Mouse (Mus musculus) CH12.LX (cell line): Measurements from ENCODE around the gene Dag1. TPM values are rescaled to one million over a fixed set of nuclear protein-coding genes. Genes with fewer than 3 reads are reported as not detected.

Source experiments
- DNase-seq: peaks from one replicate; pipeline ENCODE4 v3.0.0-alpha.2; 2013; ENCODE audit errors: extremely low read depth
- H3K27ac ChIP-seq: 2 replicates; pipeline ENCODE4 v1.5.1; 2012; ENCODE audit warnings: low read depth, mild to moderate bottlenecking, control low read depth, moderate library complexity; ENCODE audit not compliant: insufficient read depth
- H3K27me3 ChIP-seq: replicated peaks from 2 replicates; pipeline ENCODE3; 2012; ENCODE audit warnings: inconsistent platforms
- H3K36me3 ChIP-seq, 2 experiments: replicated peaks in 1 of 2; 2 replicates each; pipeline versions ENCODE3 to v1.6.1; 2012; ENCODE audit warnings: inconsistent platforms in 1 of 2, low read length in 1 of 2, mild to moderate bottlenecking in 1 of 2, mixed read lengths in 1 of 2, moderate library complexity in 1 of 2; ENCODE audit not compliant: control insufficient read depth in 1 of 2, insufficient read depth in 1 of 2
- H3K4me1 ChIP-seq, 2 experiments: 2 replicates each; pipeline ENCODE4 v1.6.1; 2012; ENCODE audit warnings: inconsistent platforms in 1 of 2, moderate library complexity in 1 of 2; ENCODE audit not compliant: insufficient read depth in 2 of 2, control insufficient read depth in 1 of 2
- H3K4me2 ChIP-seq: 2 replicates; pipeline ENCODE4 v1.6.1; 2012; ENCODE audit warnings: low read depth, mild to moderate bottlenecking, control low read depth; ENCODE audit not compliant: poor library complexity, insufficient read depth, severe bottlenecking
- H3K4me3 ChIP-seq, 3 experiments: fragments of 150-350 bp in 1 of 3; sonication (generic) in 1 of 3; replicated peaks in 1 of 3; 2 replicates each; pipeline versions ENCODE3 to v1.5.1; 2011 to 2012; ENCODE audit warnings: low read depth in 2 of 3, low read length in 2 of 3, mild to moderate bottlenecking in 2 of 3, moderate library complexity in 2 of 3, control low read depth in 1 of 3, improper control_type of control experiment in 1 of 3, inconsistent platforms in 1 of 3, mixed read lengths in 1 of 3; ENCODE audit not compliant: poor library complexity in 1 of 3
- H3K79me2 ChIP-seq: replicated peaks from 2 replicates; pipeline ENCODE4 v1.6.1; 2012; ENCODE audit warnings: mild to moderate bottlenecking, moderate library complexity; ENCODE audit not compliant: control insufficient read depth, poor library complexity, insufficient read depth, severe bottlenecking; ENCODE audit errors: extremely low read depth
- H3K9ac ChIP-seq: 2 replicates; pipeline ENCODE4 v1.6.1; 2012; ENCODE audit warnings: low read depth, mild to moderate bottlenecking, control low read depth, moderate library complexity; ENCODE audit not compliant: insufficient read depth
- H3K9me3 ChIP-seq: replicated peaks from 2 replicates; pipeline ENCODE3; 2012; ENCODE audit warnings: low read length, inconsistent platforms, mixed read lengths
- CHD1 ChIP-seq: IDR thresholded peaks from 2 replicates; pipeline ENCODE4 v1.6.1; 2012; ENCODE audit warnings: low read depth, low read length, improper control_type of control experiment, inconsistent platforms
- CTCF ChIP-seq, 2 experiments: IDR thresholded peaks in 1 of 2; conservative IDR thresholded peaks in 1 of 2; 2 replicates each; pipeline ENCODE4 v1.5.1; 2011 to 2012; ENCODE audit warnings: low read depth in 2 of 2, low read length in 2 of 2, improper control_type of control experiment in 1 of 2, inconsistent platforms in 1 of 2, mild to moderate bottlenecking in 1 of 2, moderate library complexity in 1 of 2
- ELF1 ChIP-seq: IDR thresholded peaks from 2 replicates; pipeline ENCODE4 v1.6.1; 2014; ENCODE audit warnings: low read depth, mild to moderate bottlenecking, inconsistent platforms, low read length, improper control_type of control experiment
- ETS1 ChIP-seq: conservative IDR thresholded peaks from 2 replicates; pipeline ENCODE4 v1.6.1; 2012; ENCODE audit warnings: low read depth, mild to moderate bottlenecking, inconsistent platforms, low read length, improper control_type of control experiment, moderate library complexity
- HCFC1 ChIP-seq: IDR thresholded peaks from 2 replicates; pipeline ENCODE4 v1.6.1; 2012; ENCODE audit warnings: low read depth, mild to moderate bottlenecking, inconsistent platforms, low read length, improper control_type of control experiment
- IRF4 ChIP-seq: IDR thresholded peaks from 2 replicates; pipeline ENCODE4 v1.6.1; 2014; ENCODE audit warnings: low read depth, mild to moderate bottlenecking, inconsistent platforms, low read length, improper control_type of control experiment
- JUN ChIP-seq: IDR thresholded peaks from 2 replicates; pipeline ENCODE4 v1.6.1; 2011; ENCODE audit warnings: low read depth, mild to moderate bottlenecking, low read length, improper control_type of control experiment, moderate library complexity; ENCODE audit not compliant: insufficient read depth
- JUND ChIP-seq: conservative IDR thresholded peaks from 2 replicates; pipeline ENCODE4 v1.6.1; 2011; ENCODE audit warnings: low read depth, low read length, improper control_type of control experiment
- MAX ChIP-seq: IDR thresholded peaks from 2 replicates; pipeline ENCODE4 v1.6.1; 2011; ENCODE audit warnings: low read length, improper control_type of control experiment
- MXI1 ChIP-seq: IDR thresholded peaks from 2 replicates; pipeline ENCODE4 v1.6.1; 2011; ENCODE audit warnings: mild to moderate bottlenecking, low read depth, low read length, improper control_type of control experiment
- MYC ChIP-seq: IDR thresholded peaks from 2 replicates; pipeline ENCODE4 v1.6.1; 2011; ENCODE audit warnings: low read depth, mild to moderate bottlenecking, improper control_type of control experiment, low read length
- NELFE ChIP-seq: IDR thresholded peaks from 2 replicates; pipeline ENCODE4 v1.6.1; 2011; ENCODE audit warnings: low read depth, low read length, improper control_type of control experiment
- NRF1 ChIP-seq: IDR thresholded peaks from 2 replicates; pipeline ENCODE4 v1.6.1; 2014; ENCODE audit warnings: low read depth, mild to moderate bottlenecking, inconsistent platforms, low read length, improper control_type of control experiment, moderate library complexity
- POLR2A ChIP-seq: IDR thresholded peaks from 2 replicates; pipeline ENCODE4 v1.6.1; 2011; ENCODE audit warnings: low read depth, mild to moderate bottlenecking, improper control_type of control experiment, low read length
- RAD21 ChIP-seq: IDR thresholded peaks from 2 replicates; pipeline ENCODE4 v1.6.1; 2011; ENCODE audit warnings: low read depth, mild to moderate bottlenecking, low read length, improper control_type of control experiment, moderate library complexity
- RCOR1 ChIP-seq: conservative IDR thresholded peaks from 2 replicates; pipeline ENCODE4 v1.6.1; 2012; ENCODE audit warnings: low read depth, mild to moderate bottlenecking, inconsistent platforms, low read length, improper control_type of control experiment
- SIN3A ChIP-seq: IDR thresholded peaks from 2 replicates; pipeline ENCODE4 v1.6.1; 2012; ENCODE audit warnings: low read length, improper control_type of control experiment, inconsistent platforms
- SMC3 ChIP-seq: IDR thresholded peaks from 2 replicates; pipeline ENCODE4 v1.6.1; 2011; ENCODE audit warnings: low read depth, low read length, improper control_type of control experiment
- TCF12 ChIP-seq: IDR thresholded peaks from 2 replicates; pipeline ENCODE4 v1.6.1; 2014; ENCODE audit warnings: low read depth, mild to moderate bottlenecking, inconsistent platforms, low read length, improper control_type of control experiment
- UBTF ChIP-seq: IDR thresholded peaks from 2 replicates; pipeline ENCODE4 v1.6.1; 2012; ENCODE audit warnings: low read depth, mild to moderate bottlenecking, inconsistent platforms, low read length, improper control_type of control experiment, moderate library complexity
- USF1 ChIP-seq: IDR thresholded peaks from 2 replicates; pipeline ENCODE4 v1.6.1; 2014; ENCODE audit warnings: low read depth, mild to moderate bottlenecking, inconsistent platforms, low read length, improper control_type of control experiment
- USF2 ChIP-seq: conservative IDR thresholded peaks from 2 replicates; pipeline ENCODE4 v1.6.1; 2011; ENCODE audit warnings: low read depth, low read length, improper control_type of control experiment
- ZC3H11A ChIP-seq: IDR thresholded peaks from 2 replicates; pipeline ENCODE4 v1.6.1; 2012; ENCODE audit warnings: low read depth, mild to moderate bottlenecking, inconsistent platforms, low read length, improper control_type of control experiment
- ZKSCAN1 ChIP-seq: IDR thresholded peaks from 2 replicates; pipeline ENCODE4 v1.6.1; 2012; ENCODE audit warnings: low read depth, inconsistent platforms, low read length, improper control_type of control experiment, borderline replicate concordance
- ZMIZ1 ChIP-seq: IDR thresholded peaks from 2 replicates; pipeline ENCODE4 v1.6.1; 2012; ENCODE audit warnings: low read depth, mild to moderate bottlenecking, inconsistent platforms, low read length, improper control_type of control experiment
- dilution Hi-C: fragments of 300-500 bp; cut with MboI; formaldehyde crosslinking; loops from 2 replicates; pipeline ENCODE4 v1.14.3; 2020; ENCODE audit warnings: low sequenced_read_pairs; ENCODE audit not compliant: extremely low pct_unique_long_range_greater_than_20kb, extremely low pct_ligation_motif_present
- in situ Hi-C: fragments of 300-500 bp; cut with MboI; formaldehyde crosslinking; loops from 3 replicates; pipeline ENCODE4 v1.14.3; 2019; ENCODE audit warnings: low sequenced_read_pairs, low pct_ligation_motif_present, low pct_unique_long_range_greater_than_20kb, mixed read lengths
- polyA plus RNA-seq: library from polyadenylated mRNA; unstranded; fragments of >175 nt; gene quantifications from 2 replicates; pipeline ENCODE4 v1.2.1, GENCODE M21; 2012; ENCODE audit warnings: low read depth; ENCODE audit not compliant: insufficient read length
- total RNA-seq, 2 experiments: library from RNA; depleted of rRNA; stranded (reverse); fragments of 300-350 nt in 1 of 2; fragments of >200 nt in 1 of 2; gene quantifications; 2 replicates each; pipeline ENCODE4 v1.2.3; 2012 to 2014

Gene Dag1
- total and polyA plus RNA-seq, 3 experiments = 1.7 to 5.7 (median 3.9) TPM

DNA sequence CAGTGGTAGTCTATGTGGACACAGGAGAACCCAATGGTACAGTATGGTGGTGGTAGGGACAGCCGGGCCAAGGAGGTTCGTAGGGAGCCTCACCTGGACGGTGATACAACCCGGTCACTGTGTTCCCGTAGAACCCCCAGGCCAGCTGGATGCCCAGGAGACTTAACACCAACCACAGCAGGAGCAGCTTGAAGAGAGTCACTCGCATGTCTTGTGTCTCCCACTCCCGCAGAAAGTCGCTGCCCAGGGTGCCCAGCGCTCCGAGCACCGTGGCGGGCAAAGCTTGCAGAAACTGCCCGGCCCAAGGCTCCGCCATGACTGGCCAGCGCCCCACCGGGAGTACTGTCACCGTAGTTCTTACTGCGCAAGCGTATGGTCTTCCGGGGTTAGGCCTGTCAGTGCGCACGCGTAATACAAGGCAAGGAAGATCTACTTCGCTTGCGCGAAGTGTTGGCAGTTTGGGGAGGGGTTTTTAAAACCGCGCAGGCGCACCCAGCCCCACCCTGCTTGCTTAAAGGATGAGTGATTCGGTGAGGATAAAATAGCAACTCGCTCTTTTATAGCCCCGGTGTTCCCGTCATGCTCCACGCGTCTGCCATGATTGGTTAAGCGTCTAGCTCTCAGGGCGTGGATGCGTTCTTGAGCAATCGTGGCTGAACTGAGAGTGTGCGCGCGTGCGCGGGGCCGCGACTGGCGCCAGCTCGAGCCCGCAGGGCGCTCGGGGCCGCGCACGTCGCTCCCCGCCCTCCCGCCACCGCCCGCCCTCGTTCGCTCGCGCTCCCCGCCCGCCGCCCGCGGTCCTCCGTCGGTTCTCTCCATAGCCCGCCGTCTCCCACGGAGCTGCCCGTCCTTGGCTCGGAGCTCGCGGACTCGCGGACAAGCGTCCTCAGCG is 42.1 kb upstream of the Dag1 start, which contains the start of the genes Rhoa and Tcta (continued):
- peak; percentile 54; the same call in 1 of the 2 replicates for TF ChIP-seq IRF4
- TF ChIP-seq JUN = no peak
- no peak for TF ChIP-seq ZKSCAN1
- no peak for TF ChIP-seq ZC3H11A
- TF ChIP-seq JUND = 0 out of 2 replicates have a peak, but pooled peaks have one; percentile 15
- TF ChIP-seq RCOR1 = peak; percentile 76; the same call in 1 of the 2 replicates
- no peak; the same call in 1 of the 2 replicates for TF ChIP-seq ZMIZ1
- TF ChIP-seq CTCF (conservative IDR thresholded peaks at IDR 0.05 in 1 of 2, IDR thresholded peaks at IDR 0.05 in 1 of 2; ENCODE audit: low read depth in 2 of 2, low read length in 2 of 2) = no peak
- peak; percentile 80; the same call in 1 of the 2 replicates for TF ChIP-seq SIN3A
- TF ChIP-seq POLR2A = peak; percentile 98
- peak; percentile 36; the same call in 1 of the 2 replicates for TF ChIP-seq MAX
- no peak for TF ChIP-seq UBTF
- peak; percentile 80 for TF ChIP-seq MXI1
- no peak for TF ChIP-seq CHD1
- peak; percentile 87 for TF ChIP-seq TCF12
- peak; percentile 76 for TF ChIP-seq HCFC1
- no peak for TF ChIP-seq SMC3

GRCm38 (mm10) chr9:108305170-108305569 is 41.4 kb upstream of the Dag1 start:
- Histone ChIP-seq H3K9ac (peak overlapping the region; percentile 80), H3K36me3 (peaks cover 20 to 41% of the 10 kb centered on the region in 2 experiments), H3K27ac (no peak overlapping the region; the same call in 1 of the 2 replicates), H3K9me3 (no peaks in the 10 kb centered on the region), H3K4me3 (peak overlapping the region; percentile 71 to 98 (median 81)), H3K4me1 (peaks cover 3 to 42% of the 10 kb centered on the region in 2 experiments; a peak in 3 of 4 replicates), H3K27me3 (no peaks in the 10 kb centered on the region), H3K79me2 (peaks cover 29% of the 10 kb centered on the region), H3K4me2 (peak overlapping the region; percentile 68)
- TF ChIP-seq NELFE = no peak
- no peak for TF ChIP-seq ELF1
- TF ChIP-seq ETS1 = no peak
- TF ChIP-seq RAD21 = no peak
- TF ChIP-seq CHD1 = no peak
- TF ChIP-seq USF1 = no peak
- TF ChIP-seq MYC = no peak
- TF ChIP-seq MAX = no peak
- TF ChIP-seq NRF1 = no peak
- no peak for TF ChIP-seq ZMIZ1
- TF ChIP-seq USF2 = no peak
- no peak for DNase-seq
- in situ Hi-C loops (no loop called here), dilution Hi-C loops (no loop called here)
